Mouse (Mus musculus) lung, postnatal 25 days (tissue): ENCODE results near the gene Tns4.

ENCODE experiments used
- DNase-seq: peaks from one replicate; pipeline ENCODE4 v3.0.0; 2022; ENCODE audit warnings: low spot score

Tns4 gene

GRCm38 (mm10) chr11:99047120-99047519 lies 42.0 kb downstream of the Tns4 start:
- DNase-seq, result peak; percentile 61

- no peak for DNase-seq
These were observed 43.8 kb downstream of the Tns4 start for GRCm38 (mm10) chr11:99045159-99045889.

GRCm38 (mm10) chr11:99044306-99044705 lies 44.8 kb downstream of the Tns4 start:
- no peak for DNase-seq

- no peak for DNase-seq
These were observed 45.5 kb downstream of the Tns4 start for GRCm38 (mm10) chr11:99043632-99044031.

GRCm38 (mm10) chr11:99042834-99043431 lies 46.2 kb downstream of the Tns4 start:
- DNase-seq, result peak; percentile 68

- no peak for DNase-seq
These were observed 47.0 kb downstream of the Tns4 start for GRCm38 (mm10) chr11:99041841-99042780.

GRCm38 (mm10) chr11:99041051-99041729 lies 47.9 kb downstream of the Tns4 start, which contains the start of gene Igfbp4:
Gene Igfbp4, plus strand, starts transcription at chr11:99041244.
- peak; percentile 55 for DNase-seq

GRCm38 (mm10) chr11:99040346-99040974 lies 48.6 kb downstream of the Tns4 start:
- peak; percentile 57 for DNase-seq

- peak; percentile 84 for DNase-seq
These were observed 49.3 kb downstream of the Tns4 start for GRCm38 (mm10) chr11:99039782-99040181.

- no peak for DNase-seq
These were observed 52.9 kb downstream of the Tns4 start for GRCm38 (mm10) chr11:99036254-99036653.

GRCm38 (mm10) chr11:99035350-99035749 lies 53.8 kb downstream of the Tns4 start:
- DNase-seq, result no peak

- no peak for DNase-seq
These were observed 62.1 kb downstream of the Tns4 start for GRCm38 (mm10) chr11:99026899-99027440.

- DNase-seq, result no peak
These were observed 63.2 kb downstream of the Tns4 start for GRCm38 (mm10) chr11:99025878-99026277.

GRCm38 (mm10) chr11:99024468-99025134 lies 64.5 kb downstream of the Tns4 start:
- no peak for DNase-seq

- peak; percentile 98 for DNase-seq
These were observed 65.3 kb downstream of the Tns4 start, which contains the start of gene Top2a for GRCm38 (mm10) chr11:99023500-99024467. Gene Top2a, minus strand, starts transcription at chr11:99024189.

GRCm38 (mm10) chr11:99023094-99023493 lies 66.0 kb downstream of the Tns4 start:
- DNase-seq, result no peak

- no peak for DNase-seq
These were observed 66.6 kb downstream of the Tns4 start for GRCm38 (mm10) chr11:99022384-99022933.

- no peak for DNase-seq
These were observed 69.3 kb downstream of the Tns4 start for GRCm38 (mm10) chr11:99019844-99020243.
